Mouse (Mus musculus) ES-E14 (cell line): ENCODE data around the gene Rasip1.

ENCODE experiments used
- MAFK ChIP-seq: IDR thresholded peaks from 2 replicates; pipeline ENCODE4 v1.6.1; 2014; ENCODE audit warnings: mild to moderate bottlenecking, low read depth, low read length, inconsistent platforms; ENCODE audit not compliant: insufficient read depth
- ZNF384 ChIP-seq: IDR thresholded peaks from 2 replicates; pipeline ENCODE4 v1.6.1; 2012; ENCODE audit warnings: low read depth, low read length, inconsistent platforms

GRCm38 (mm10) chr7:45641391-45642040 is 14.2 kb downstream of the Rasip1 start:
- TF ChIP-seq MAFK (no peak), ZNF384 (no peak)
